Mouse (Mus musculus): ENCODE measurements around the gene Mrtfa. TPM values are rescaled to one million over a fixed set of nuclear protein-coding genes. Genes with fewer than 3 reads are reported as not detected.

The Mrtfa gene
- polyA plus RNA-seq, 1 experiment from 2014 or later, result 4.5 TPM

GRCm38 (mm10) chr15:81041767-81042166, 148.8 kb downstream of the Mrtfa start:
- WGBS (ENCODE audit: insufficient replicate concordance), result 60% methylated on average over 4 of the region's 4 CpGs
- Histone ChIP-seq H3K27me3 (ENCODE audit: insufficient read depth, low read length) (no peaks in the 10 kb centered on the region), H3K9me3 (ENCODE audit: low read length) (no peaks in the 10 kb centered on the region), H3K27ac (ENCODE audit: low read depth) (no peak overlapping the region), H3K36me3 (replicated peaks; ENCODE audit: insufficient read depth, low read length) (no peaks in the 10 kb centered on the region), H3K4me1 (ENCODE audit: insufficient read depth) (peaks cover 13% of the 10 kb centered on the region), H3K4me3 (ENCODE audit: low read depth, low read length) (no peak overlapping the region), H3K9ac (replicated peaks) (no peak overlapping the region), H3K4me2 (ENCODE audit: low read depth, low read length) (peak overlapping the region; percentile 23)
- DNase-seq (no peak), ATAC-seq (no peak)
- TF ChIP-seq CTCF (IDR thresholded peaks at IDR 0.05; ENCODE audit: low read depth) (no peak), EP300 (IDR thresholded peaks at IDR 0.05; ENCODE audit: low read depth) (no peak)

- Histone ChIP-seq H3K9ac (replicated peaks) (no peak overlapping the region), H3K4me1 (ENCODE audit: insufficient read depth) (peaks cover 36% of the 10 kb centered on the region), H3K4me3 (ENCODE audit: low read depth, low read length) (no peak overlapping the region), H3K4me2 (ENCODE audit: low read depth, low read length) (no peak overlapping the region), H3K27ac (ENCODE audit: low read depth) (no peak overlapping the region), H3K36me3 (replicated peaks; ENCODE audit: insufficient read depth, low read length) (0 out of 2 replicates have a peak, but pooled peaks cover 3% of the 10 kb centered on the region), H3K9me3 (ENCODE audit: low read length) (no peaks in the 10 kb centered on the region), H3K27me3 (ENCODE audit: insufficient read depth, low read length) (no peaks in the 10 kb centered on the region)
- WGBS (ENCODE audit: insufficient replicate concordance), result 73% methylated on average over 5 of the region's 5 CpGs
- no peak for ATAC-seq
- TF ChIP-seq CTCF (IDR thresholded peaks at IDR 0.05; ENCODE audit: low read depth) (no peak), EP300 (IDR thresholded peaks at IDR 0.05; ENCODE audit: low read depth) (no peak)
- no peak for DNase-seq
These were observed 152.1 kb downstream of the Mrtfa start for GRCm38 (mm10) chr15:81038419-81038818.

- peak overlapping the region; percentile 52; the same call in 1 of the 2 replicates for H3K27ac ChIP-seq (ENCODE audit: low read depth)
- DNase-seq (no peak), ATAC-seq (peak; percentile 50)
- no peaks in the 10 kb centered on the region for H3K27me3 ChIP-seq (ENCODE audit: insufficient read depth, low read length)
- H3K36me3 ChIP-seq (replicated peaks; ENCODE audit: insufficient read depth, low read length), result 0 out of 2 replicates have a peak, but pooled peaks cover 3% of the 10 kb centered on the region
- no peaks in the 10 kb centered on the region for H3K9me3 ChIP-seq (ENCODE audit: low read length)
- WGBS (ENCODE audit: insufficient replicate concordance), result 41% methylated on average over 12 of the region's 12 CpGs
- no peak overlapping the region for H3K9ac ChIP-seq (replicated peaks)
- H3K4me3 ChIP-seq (ENCODE audit: low read depth, low read length), result no peak overlapping the region
- TF ChIP-seq EP300 (IDR thresholded peaks at IDR 0.05; ENCODE audit: low read depth) (no peak), CTCF (IDR thresholded peaks at IDR 0.05; ENCODE audit: low read depth) (no peak)
- peaks cover 23% of the 10 kb centered on the region for H3K4me1 ChIP-seq (ENCODE audit: insufficient read depth)
- no peak overlapping the region for H3K4me2 ChIP-seq (ENCODE audit: low read depth, low read length)
These were observed 155.0 kb downstream of the Mrtfa start for GRCm38 (mm10) chr15:81035417-81036162.

GRCm38 (mm10) chr15:81034119-81034518, 156.4 kb downstream of the Mrtfa start:
- Histone ChIP-seq H3K9ac (replicated peaks) (no peak overlapping the region), H3K4me2 (ENCODE audit: low read depth, low read length) (no peak overlapping the region), H3K36me3 (replicated peaks; ENCODE audit: insufficient read depth, low read length) (0 out of 2 replicates have a peak, but pooled peaks cover 3% of the 10 kb centered on the region), H3K4me3 (ENCODE audit: low read depth, low read length) (no peak overlapping the region), H3K27me3 (ENCODE audit: insufficient read depth, low read length) (no peaks in the 10 kb centered on the region), H3K9me3 (ENCODE audit: low read length) (no peaks in the 10 kb centered on the region), H3K27ac (ENCODE audit: low read depth) (0 out of 2 replicates have a peak overlapping the region, but pooled peaks have one; percentile 24), H3K4me1 (ENCODE audit: insufficient read depth) (peaks cover 23% of the 10 kb centered on the region)
- DNase-seq (no peak), ATAC-seq (no peak)
- WGBS (ENCODE audit: insufficient replicate concordance), result 76% methylated on average over 6 of the region's 6 CpGs
- no peak for TF ChIP-seq EP300 (IDR thresholded peaks at IDR 0.05; ENCODE audit: low read depth)
- no peak for TF ChIP-seq CTCF (IDR thresholded peaks at IDR 0.05; ENCODE audit: low read depth)

GRCm38 (mm10) chr15:81032941-81033629, 157.5 kb downstream of the Mrtfa start:
- 36% methylated on average over 9 of the region's 9 CpGs for WGBS (ENCODE audit: insufficient replicate concordance)
- DNase-seq, result no peak
- H3K36me3 ChIP-seq (replicated peaks; ENCODE audit: insufficient read depth, low read length), result 0 out of 2 replicates have a peak, but pooled peaks cover 3% of the 10 kb centered on the region

GRCm38 (mm10) chr15:81031611-81032010, 158.9 kb downstream of the Mrtfa start:
- no peaks in the 10 kb centered on the region for H3K9me3 ChIP-seq (ENCODE audit: low read length)
- no peak for ATAC-seq
- no peak overlapping the region for H3K27ac ChIP-seq (ENCODE audit: low read depth)
- TF ChIP-seq EP300 (IDR thresholded peaks at IDR 0.05; ENCODE audit: low read depth) (no peak), CTCF (IDR thresholded peaks at IDR 0.05; ENCODE audit: low read depth) (no peak)
- no peak overlapping the region for H3K4me2 ChIP-seq (ENCODE audit: low read depth, low read length)
- H3K4me3 ChIP-seq (ENCODE audit: low read depth, low read length), result no peak overlapping the region
- H3K9ac ChIP-seq (replicated peaks), result no peak overlapping the region
- H3K27me3 ChIP-seq (ENCODE audit: insufficient read depth, low read length), result no peaks in the 10 kb centered on the region
- 0 out of 2 replicates have a peak, but pooled peaks cover 3% of the 10 kb centered on the region for H3K36me3 ChIP-seq (replicated peaks; ENCODE audit: insufficient read depth, low read length)
- WGBS (ENCODE audit: insufficient replicate concordance), result 86% methylated on average over 4 of the region's 4 CpGs
- peaks cover 34% of the 10 kb centered on the region for H3K4me1 ChIP-seq (ENCODE audit: insufficient read depth)
- no peak for DNase-seq

More at GRCm38 (mm10) chr15:81032941-81033629, 157.5 kb downstream of the Mrtfa start:
- Histone ChIP-seq H3K27me3 (ENCODE audit: insufficient read depth, low read length) (no peaks in the 10 kb centered on the region), H3K9ac (replicated peaks) (no peak overlapping the region), H3K4me2 (ENCODE audit: low read depth, low read length) (no peak overlapping the region), H3K4me1 (ENCODE audit: insufficient read depth) (peaks cover 23% of the 10 kb centered on the region), H3K9me3 (ENCODE audit: low read length) (no peaks in the 10 kb centered on the region), H3K27ac (ENCODE audit: low read depth) (peak overlapping the region; percentile 4; the same call in 1 of the 2 replicates), H3K4me3 (ENCODE audit: low read depth, low read length) (no peak overlapping the region)
- TF ChIP-seq EP300 (IDR thresholded peaks at IDR 0.05; ENCODE audit: low read depth), result no peak
- peak; percentile 40; the same call in 1 of the 2 replicates for ATAC-seq
